11 mouse cellular contexts compared by ENCODE assay signal in genomic region chr1:165686963-165687362, GRCm38 (mm10). TPM values are rescaled to one million over a fixed set of nuclear protein-coding genes. Genes with fewer than 3 reads are reported as not detected.
A peak's percentile ranks its signal among the peaks of the same experiment; 100 is the strongest.
DNase-seq lines count a peak whose midpoint lies in the region; ATAC-seq and TF ChIP-seq lines count a peak whose summit lies in the region.
"Had no signal": no experiment of that assay in that cellular context is flagged by ENCODE, and none has a peak within 500 bp of the region (broad histone marks: within the 10 kb centered on the region; RNA-seq: fewer than 3 reads in every experiment).

No protein-coding gene starts in this region.

- DNase-seq in hindbrain, postnatal 0 days (ENCODE audit: low spot score), result peak; percentile 47
- peak; percentile 72 for DNase-seq in 416B (ENCODE audit: low read depth)
- DNase-seq in brain, embryonic 14.5 days (ENCODE audit: low read depth), result peak; percentile 52
- peak; percentile 69 for DNase-seq in heart, postnatal 4 days
- no peak for DNase-seq in left cerebral cortex, adult 9 months (ENCODE audit: low spot score in 2 of 2)
- no peak for DNase-seq in layer of hippocampus, postnatal 14 days (ENCODE audit: low spot score in 2 of 2)
- DNase-seq: cerebellum, adult 2 months; kidney, adult 18-20 months had no signal

- no peaks in the 10 kb centered on the region for H3K36me3 ChIP-seq in hindbrain, postnatal 0 days (ENCODE audit: insufficient read depth, low read length)
- no peaks in the 10 kb centered on the region for H3K36me3 ChIP-seq in hindbrain, embryonic 13.5 days
- no peaks in the 10 kb centered on the region for H3K36me3 ChIP-seq in forebrain, embryonic 13.5 days (ENCODE audit: poor library complexity, severe bottlenecking)
- H3K36me3 ChIP-seq: hindbrain, embryonic 10.5 days had no signal

- no peak overlapping the region for H3K9ac ChIP-seq in hindbrain, postnatal 0 days (replicated peaks; ENCODE audit: low read length)
- no peak overlapping the region for H3K9ac ChIP-seq in hindbrain, embryonic 13.5 days
- H3K9ac ChIP-seq in forebrain, embryonic 13.5 days, result no peak overlapping the region

- no peak overlapping the region for H3K27ac ChIP-seq in hindbrain, postnatal 0 days
- no peak overlapping the region for H3K27ac ChIP-seq in hindbrain, embryonic 13.5 days
- H3K27ac ChIP-seq in forebrain, embryonic 13.5 days, result no peak overlapping the region
- H3K27ac ChIP-seq: hindbrain, embryonic 10.5 days had no signal

- no peak for TF ChIP-seq CTCF in hindbrain, postnatal 0 days (IDR thresholded peaks at IDR 0.05; ENCODE audit: low read depth)
- no peak for TF ChIP-seq CTCF in brain, embryonic 14.5 days (IDR thresholded peaks at IDR 0.05; ENCODE audit: borderline replicate concordance, extremely low read depth, insufficient read depth, insufficient read length)

- TF ChIP-seq POLR2A in brain, embryonic 14.5 days (IDR thresholded peaks at IDR 0.05; ENCODE audit: borderline replicate concordance, extremely low read depth, insufficient read depth, insufficient read length, poor library complexity, severe bottlenecking), result no peak

- H3K4me2 ChIP-seq in hindbrain, postnatal 0 days (ENCODE audit: low read depth, low read length), result no peak overlapping the region
- H3K4me2 ChIP-seq in hindbrain, embryonic 13.5 days, result no peak overlapping the region
- H3K4me2 ChIP-seq in forebrain, embryonic 13.5 days, result no peak overlapping the region

- WGBS in hindbrain, postnatal 0 days, result 40% methylated on average over 8 of the region's 8 CpGs
- WGBS in hindbrain, embryonic 13.5 days, result 74% methylated on average over 8 of the region's 8 CpGs
- WGBS in forebrain, embryonic 13.5 days, result 63% methylated on average over 8 of the region's 8 CpGs

- no peaks in the 10 kb centered on the region for H3K27me3 ChIP-seq in hindbrain, postnatal 0 days (ENCODE audit: insufficient read depth, low read length)
- H3K27me3 ChIP-seq in hindbrain, embryonic 13.5 days, result no peaks in the 10 kb centered on the region
- no peaks in the 10 kb centered on the region for H3K27me3 ChIP-seq in forebrain, embryonic 13.5 days

- ATAC-seq in hindbrain, postnatal 0 days, result no peak
- no peak for ATAC-seq in hindbrain, embryonic 13.5 days (ENCODE audit: low FRiP score)
- ATAC-seq in forebrain, embryonic 13.5 days, result no peak

- no peaks in the 10 kb centered on the region for H3K4me1 ChIP-seq in hindbrain, postnatal 0 days (ENCODE audit: insufficient read depth, low read length)
- H3K4me1 ChIP-seq in hindbrain, embryonic 13.5 days (replicated peaks), result no peaks in the 10 kb centered on the region; the same call in none of the 2 replicates
- no peaks in the 10 kb centered on the region for H3K4me1 ChIP-seq in forebrain, embryonic 13.5 days

- H3K9me3 ChIP-seq in hindbrain, postnatal 0 days (ENCODE audit: low read length), result no peaks in the 10 kb centered on the region
- H3K9me3 ChIP-seq in hindbrain, embryonic 13.5 days, result no peaks in the 10 kb centered on the region
- no peaks in the 10 kb centered on the region for H3K9me3 ChIP-seq in forebrain, embryonic 13.5 days (replicated peaks)
- H3K9me3 ChIP-seq: hindbrain, embryonic 10.5 days had no signal

- no peak overlapping the region for H3K4me3 ChIP-seq in hindbrain, postnatal 0 days (ENCODE audit: low read length)
- H3K4me3 ChIP-seq in hindbrain, embryonic 13.5 days, result no peak overlapping the region
- no peak overlapping the region for H3K4me3 ChIP-seq in forebrain, embryonic 13.5 days
- H3K4me3 ChIP-seq: hindbrain, embryonic 10.5 days had no signal

RNA-seq across cellular contexts. Expression of gene Rcsd1, which starts 22.6 kb away (rescaled TPM):
- 6.0 and 9.0 TPM in 2 replicates for total RNA-seq in hindbrain, postnatal 0 days (2014; rRNA removed)
- 8.5 and 9.2 TPM in 2 replicates for polyA plus RNA-seq in hindbrain, postnatal 0 days (2015; fragmentation: Nextera tagmentation; extraction: Ambion mirVana)
- 12.4 and 13.5 TPM in 2 replicates for polyA plus RNA-seq in hindbrain, embryonic 13.5 days (2015; fragmentation: Nextera tagmentation; extraction: Ambion mirVana)
- 7.9 and 10.1 TPM in 2 replicates for polyA plus RNA-seq in brain, embryonic 14.5 days (2012; rRNA removed)
- total RNA-seq in heart, postnatal 4 days (2021), result 100 to 1,000 TPM; 107 to 115 TPM
- polyA plus RNA-seq in forebrain, embryonic 13.5 days (2015; fragmentation: Nextera tagmentation; extraction: Ambion mirVana), result 6.5 and 7.0 TPM in 2 replicates
- total RNA-seq in layer of hippocampus, postnatal 14 days (2021), result 1 to 10 TPM; 6.3 to 8.7 TPM

RNA-seq across cellular contexts. Expression of gene Mpzl1, which starts 52.6 kb away (rescaled TPM):
- 30.2 and 42.8 TPM in 2 replicates for total RNA-seq in hindbrain, postnatal 0 days (2014; rRNA removed)
- 140 and 145 TPM in 2 replicates for polyA plus RNA-seq in hindbrain, postnatal 0 days (2015; fragmentation: Nextera tagmentation; extraction: Ambion mirVana)
- polyA plus RNA-seq in hindbrain, embryonic 13.5 days (2015; fragmentation: Nextera tagmentation; extraction: Ambion mirVana), result 151 and 157 TPM in 2 replicates
- 142 and 156 TPM in 2 replicates for polyA plus RNA-seq in brain, embryonic 14.5 days (2012; rRNA removed)
- 10 to 100 TPM; 65.0 to 65.2 TPM for total RNA-seq in heart, postnatal 4 days (2021)
- polyA plus RNA-seq in forebrain, embryonic 13.5 days (2015; fragmentation: Nextera tagmentation; extraction: Ambion mirVana), result 127 and 131 TPM in 2 replicates
- 10 to 100 TPM; 73.9 to 80.1 TPM for total RNA-seq in layer of hippocampus, postnatal 14 days (2021)

Comparison
In these comparisons a context has a peak if more than half of its experiments do, and no peak if none do; other contexts are left out.
1. DNase-seq: peak in hindbrain, postnatal 0 days (single experiment), 416B (single experiment), brain, embryonic 14.5 days (single experiment) and heart, postnatal 4 days (single experiment); none in left cerebral cortex, adult 9 months (0 of 2) and layer of hippocampus, postnatal 14 days (0 of 2).